In genomic region chr1:72225720-72226171, GRCm38 (mm10) we compare ENCODE assay signal across 7 mouse cellular contexts. TPM values are rescaled to one million over a fixed set of nuclear protein-coding genes. Genes with fewer than 3 reads are reported as not detected.
DNase-seq lines count a peak whose midpoint lies in the region; ATAC-seq lines count a peak whose summit lies in the region.
"Not testable (repeated sequence)": the region's sequence is repeated elsewhere in the genome, so short reads cannot be mapped to it uniquely, and the experiment has no call there.

No protein-coding gene starts in this region.

- not testable (repeated sequence) for H3K9me3 ChIP-seq in intestine, embryonic 16.5 days (ENCODE audit: control insufficient read depth, low read length); midbrain, embryonic 11.5 days (ENCODE audit: control insufficient read depth, low read length)

- DNase-seq in adrenal gland, adult 8-10 months = peak; percentile 65
- peak; percentile 89 for DNase-seq in embryo, embryonic 9.5 days (ENCODE audit: extremely low spot score)
- peak; percentile 51 to 76 for DNase-seq in gastrocnemius, postnatal 4 days (ENCODE audit: low spot score in 2 of 2)
- peak; percentile 79 for DNase-seq in left cerebral cortex, postnatal 4 days
- peak; percentile 99 for DNase-seq in midbrain, embryonic 11.5 days (ENCODE audit: low spot score, missing footprints)
- peak; percentile 80 for DNase-seq in skeletal muscle tissue, adult 2 months (ENCODE audit: low read depth, low spot score)

- not testable (repeated sequence) for H3K36me3 ChIP-seq in intestine, embryonic 16.5 days (ENCODE audit: control insufficient read depth, insufficient read depth, low read length); midbrain, embryonic 11.5 days (ENCODE audit: control insufficient read depth, insufficient read depth, low read length)

- not testable (repeated sequence) for H3K4me1 ChIP-seq in intestine, embryonic 16.5 days (ENCODE audit: control insufficient read depth, insufficient read depth, low read length); midbrain, embryonic 11.5 days (ENCODE audit: control insufficient read depth, insufficient read depth, low read length)

- not testable (repeated sequence) for H3K27me3 ChIP-seq in intestine, embryonic 16.5 days (replicated peaks; ENCODE audit: control insufficient read depth, insufficient read depth, low read length); midbrain, embryonic 11.5 days (ENCODE audit: control insufficient read depth, insufficient read depth, low read length)

- WGBS in intestine, embryonic 16.5 days = under 1% methylated on average over 25 of the region's 31 CpGs
- under 1% methylated on average over 25 of the region's 31 CpGs for WGBS in midbrain, embryonic 11.5 days

- H3K4me2 ChIP-seq in intestine, embryonic 16.5 days (ENCODE audit: low read depth, low read length) = peak overlapping the region; percentile 56
- peak overlapping the region; percentile 50 for H3K4me2 ChIP-seq in midbrain, embryonic 11.5 days

- peak overlapping the region; percentile 46 for H3K9ac ChIP-seq in intestine, embryonic 16.5 days (ENCODE audit: low read depth, low read length)
- H3K9ac ChIP-seq in midbrain, embryonic 11.5 days (ENCODE audit: low read length) = peak overlapping the region; percentile 55

- intact Hi-C loops in left cerebral cortex, postnatal 4 days (cut with DNase I) = not testable (repeated sequence)

- ATAC-seq in intestine, embryonic 16.5 days = peak; percentile 91
- ATAC-seq in midbrain, embryonic 11.5 days (ENCODE audit: low FRiP score) = peak; percentile 91

- not testable (repeated sequence) for H3K27ac ChIP-seq in intestine, embryonic 16.5 days (ENCODE audit: low read length); midbrain, embryonic 11.5 days (ENCODE audit: low read depth, low read length)

- peak overlapping the region; percentile 47 for H3K4me3 ChIP-seq in intestine, embryonic 16.5 days (ENCODE audit: low read length)
- H3K4me3 ChIP-seq in midbrain, embryonic 11.5 days (ENCODE audit: low read depth, low read length) = peak overlapping the region; percentile 28

RNA-seq across cellular contexts. Expression of gene Mreg, which starts 13.6 kb away (rescaled TPM):
- total RNA-seq in adrenal gland, adult 8-10 months (2022) = 1 to 10 TPM; 1.1 to 1.9 (median 1.1) TPM
- 10 to 100 TPM; 33.4 to 36.6 TPM for total RNA-seq in gastrocnemius, postnatal 4 days (2021)
- 7.5 and 13.2 TPM in 2 replicates for polyA plus RNA-seq in intestine, embryonic 16.5 days (2015; fragmentation: Nextera tagmentation; extraction: Ambion mirVana)
- total RNA-seq in left cerebral cortex, postnatal 4 days (2021) = 1 to 10 TPM; 1.1 to 1.6 TPM
- 5.5 and 6.3 TPM in 2 replicates for polyA plus RNA-seq in midbrain, embryonic 11.5 days (2014; fragmentation: Nextera tagmentation; extraction: Ambion mirVana)

RNA-seq across cellular contexts. Expression of gene Pecr, which starts 58.4 kb away (rescaled TPM):
- total RNA-seq in adrenal gland, adult 8-10 months (2022) = 10 to 100 TPM; 27.1 to 35.2 (median 27.7) TPM
- 10 to 100 TPM; 16.9 to 17.8 TPM for total RNA-seq in gastrocnemius, postnatal 4 days (2021)
- 82.7 and 96.5 TPM in 2 replicates for polyA plus RNA-seq in intestine, embryonic 16.5 days (2015; fragmentation: Nextera tagmentation; extraction: Ambion mirVana)
- 1 to 10 TPM; 4.8 to 5.6 TPM for total RNA-seq in left cerebral cortex, postnatal 4 days (2021)
- 14.5 and 14.7 TPM in 2 replicates for polyA plus RNA-seq in midbrain, embryonic 11.5 days (2014; fragmentation: Nextera tagmentation; extraction: Ambion mirVana)

RNA-seq across cellular contexts. Expression of gene Tmem169, which starts 58.4 kb away (rescaled TPM):
- under 1 TPM; 0.32 to 0.86 (median 0.66) TPM for total RNA-seq in adrenal gland, adult 8-10 months (2022)
- total RNA-seq in gastrocnemius, postnatal 4 days (2021) = under 1 TPM; 0.49 TPM
- 2.1 and 2.3 TPM in 2 replicates for polyA plus RNA-seq in intestine, embryonic 16.5 days (2015; fragmentation: Nextera tagmentation; extraction: Ambion mirVana)
- total RNA-seq in left cerebral cortex, postnatal 4 days (2021) = 10 to 100 TPM; 35.1 to 38.4 TPM
- 14.2 and 14.4 TPM in 2 replicates for polyA plus RNA-seq in midbrain, embryonic 11.5 days (2014; fragmentation: Nextera tagmentation; extraction: Ambion mirVana)

Comparison
In these comparisons a context has a peak if more than half of its experiments do, and no peak if none do; other contexts are left out.
1. RNA of gene Mreg, which starts 13.6 kb away (total RNA-seq): 33.4 to 36.6 TPM in gastrocnemius, postnatal 4 days; 1.1 to 1.6 TPM in left cerebral cortex, postnatal 4 days and 1.1 to 1.9 TPM in adrenal gland, adult 8-10 months; every median in the first group is over 10 times any median in the second.
2. RNA of gene Tmem169, which starts 58.4 kb away (total RNA-seq): 35.1 to 38.4 TPM in left cerebral cortex, postnatal 4 days; 0.32 to 0.86 TPM in adrenal gland, adult 8-10 months and 0.49 TPM in gastrocnemius, postnatal 4 days; every median in the first group is over 10 times any median in the second.
3. Peak in every context shown above with its lines, with median percentiles within 50 percentile points of each other: DNase-seq.